Mouse (Mus musculus) spleen, adult 18-20 months (tissue): ENCODE results near the gene Scn1a.

Experiments used
- DNase-seq, 2 experiments: peaks; one replicate each; pipeline ENCODE4 v3.0.0; 2022; ENCODE audit warnings: mixed read lengths in 2 of 2

Gene Scn1a

GRCm38 (mm10) chr2:66240334-66240733 lies 200.3 kb downstream of the Scn1a start:
- no peak for DNase-seq

DNA sequence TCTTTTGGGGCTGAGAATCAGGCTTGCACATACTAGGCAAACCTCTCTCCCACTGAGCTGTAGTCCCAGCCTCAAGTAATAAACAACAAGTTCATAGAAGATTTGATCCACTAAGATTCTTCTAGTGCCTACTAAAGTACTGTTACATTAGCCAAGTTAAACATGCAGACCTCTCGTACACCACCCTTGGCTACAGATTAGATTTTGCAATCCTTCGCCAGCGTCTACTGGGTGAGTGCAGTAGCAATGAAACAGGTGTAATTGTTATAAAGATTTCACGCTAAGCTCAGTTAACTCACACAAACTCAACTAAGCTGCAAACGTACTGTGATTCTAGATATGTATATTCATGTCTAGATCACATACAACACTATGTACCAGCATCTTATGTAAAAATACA lies 201.8 kb downstream of the Scn1a start:
- no peak for DNase-seq

- no peak for DNase-seq
Measured at GRCm38 (mm10) chr2:66220954-66221353, 219.7 kb downstream of the Scn1a start.
